Mouse (Mus musculus): ENCODE results near the gene Gpr19. TPM values are rescaled to one million over a fixed set of nuclear protein-coding genes. Genes with fewer than 3 reads are reported as not detected.

Gene Gpr19
- polyA plus RNA-seq, 1 experiment from 2014 or later, result 10.8 TPM

GRCm38 (mm10) chr6:134887008-134887407, 11.4 kb downstream of the Gpr19 start:
- Histone ChIP-seq H3K4me2 (0 out of 2 replicates have a peak overlapping the region, but pooled peaks have one; percentile 7), H3K27ac (ENCODE audit: low read depth) (no peak overlapping the region), H3K4me3 (ENCODE audit: low read depth, low read length) (no peak overlapping the region), H3K27me3 (ENCODE audit: insufficient read depth, low read length) (no peaks in the 10 kb centered on the region), H3K9me3 (ENCODE audit: low read depth, low read length) (no peaks in the 10 kb centered on the region), H3K36me3 (ENCODE audit: insufficient read depth) (no peaks in the 10 kb centered on the region), H3K4me1 (ENCODE audit: insufficient read depth) (no peaks in the 10 kb centered on the region), H3K9ac (no peak overlapping the region)
- ATAC-seq (ENCODE audit: insufficient read depth) (no peak), DNase-seq (no peak)
- no peak for TF ChIP-seq CTCF (IDR thresholded peaks at IDR 0.05; ENCODE audit: low read depth)
- WGBS, result 45% methylated on average over 5 of the region's 5 CpGs

GRCm38 (mm10) chr6:134886475-134886874, 11.9 kb downstream of the Gpr19 start:
- Histone ChIP-seq H3K27me3 (ENCODE audit: insufficient read depth, low read length) (no peaks in the 10 kb centered on the region), H3K4me2 (no peak overlapping the region), H3K4me1 (ENCODE audit: insufficient read depth) (no peaks in the 10 kb centered on the region), H3K27ac (ENCODE audit: low read depth) (no peak overlapping the region), H3K36me3 (ENCODE audit: insufficient read depth) (no peaks in the 10 kb centered on the region), H3K4me3 (ENCODE audit: low read depth, low read length) (no peak overlapping the region), H3K9ac (no peak overlapping the region), H3K9me3 (ENCODE audit: low read depth, low read length) (no peaks in the 10 kb centered on the region)
- ATAC-seq (ENCODE audit: insufficient read depth) (no peak), DNase-seq (no peak)
- no peak for TF ChIP-seq CTCF (IDR thresholded peaks at IDR 0.05; ENCODE audit: low read depth)
- WGBS, result 82% methylated on average over 8 of the region's 8 CpGs

DNA sequence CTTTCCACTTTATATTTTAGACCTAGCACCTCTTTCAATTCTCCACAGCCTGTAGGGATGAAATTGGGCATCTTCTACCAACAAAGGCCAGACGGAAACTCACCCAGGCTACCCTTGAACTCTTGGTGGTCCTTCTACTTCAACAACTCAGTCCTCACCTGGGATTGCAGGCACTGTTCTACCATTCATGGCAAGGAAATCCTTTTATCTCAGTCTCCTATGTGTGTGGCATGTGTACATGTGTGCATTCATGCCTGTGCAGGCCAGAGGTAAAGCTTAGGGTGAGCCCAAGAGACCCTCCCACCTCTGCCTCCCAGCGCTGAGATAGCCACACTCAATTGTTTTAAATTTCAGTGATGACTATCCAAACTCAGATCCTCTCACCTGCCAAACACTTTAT, 12.9 kb downstream of the Gpr19 start:
- Histone ChIP-seq H3K4me2 (no peak overlapping the region), H3K4me3 (ENCODE audit: low read depth, low read length) (no peak overlapping the region), H3K27ac (ENCODE audit: low read depth) (no peak overlapping the region), H3K9me3 (ENCODE audit: low read depth, low read length) (no peaks in the 10 kb centered on the region), H3K27me3 (ENCODE audit: insufficient read depth, low read length) (no peaks in the 10 kb centered on the region), H3K9ac (no peak overlapping the region), H3K4me1 (ENCODE audit: insufficient read depth) (no peaks in the 10 kb centered on the region), H3K36me3 (ENCODE audit: insufficient read depth) (no peaks in the 10 kb centered on the region)
- DNase-seq (no peak), ATAC-seq (ENCODE audit: insufficient read depth) (no peak)
- TF ChIP-seq CTCF (IDR thresholded peaks at IDR 0.05; ENCODE audit: low read depth), result no peak
- 95% methylated on average over 2 of the region's 2 CpGs for WGBS

DNA sequence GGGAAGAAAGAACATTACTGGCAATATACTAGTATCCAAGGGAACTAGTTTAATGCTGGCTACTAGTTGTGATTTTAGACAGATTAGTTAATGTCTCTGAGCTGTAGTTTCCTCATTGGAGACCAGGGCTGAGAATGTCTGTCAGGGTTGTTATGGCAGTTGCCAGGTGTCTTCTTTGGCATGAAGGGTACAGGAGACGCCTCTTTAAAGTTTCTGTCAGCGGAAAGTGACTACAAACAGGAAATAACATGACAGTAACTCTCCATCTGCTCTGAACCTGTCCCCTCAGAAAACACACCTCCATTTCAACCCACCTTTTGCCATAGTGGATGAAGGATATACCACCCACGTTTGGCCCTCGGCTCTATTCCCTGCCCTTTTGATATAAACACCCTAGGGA, 14.7 kb downstream of the Gpr19 start:
- H3K36me3 ChIP-seq (ENCODE audit: insufficient read depth), result no peaks in the 10 kb centered on the region
- no peak for TF ChIP-seq CTCF (IDR thresholded peaks at IDR 0.05; ENCODE audit: low read depth)
- H3K4me3 ChIP-seq (ENCODE audit: low read depth, low read length), result no peak overlapping the region
- H3K27ac ChIP-seq (ENCODE audit: low read depth), result no peak overlapping the region
- H3K9ac ChIP-seq, result no peak overlapping the region
- ATAC-seq (ENCODE audit: insufficient read depth) (no peak), DNase-seq (no peak)
- 77% methylated on average over 4 of the region's 4 CpGs for WGBS
- H3K9me3 ChIP-seq (ENCODE audit: low read depth, low read length), result no peaks in the 10 kb centered on the region
- no peaks in the 10 kb centered on the region for H3K4me1 ChIP-seq (ENCODE audit: insufficient read depth)
- no peaks in the 10 kb centered on the region for H3K27me3 ChIP-seq (ENCODE audit: insufficient read depth, low read length)
- H3K4me2 ChIP-seq, result no peak overlapping the region

- H3K36me3 ChIP-seq (ENCODE audit: insufficient read depth), result 0 out of 2 replicates have a peak, but pooled peaks cover 4% of the 10 kb centered on the region
- H3K9me3 ChIP-seq (ENCODE audit: low read depth, low read length), result no peaks in the 10 kb centered on the region
- H3K27me3 ChIP-seq (ENCODE audit: insufficient read depth, low read length), result no peaks in the 10 kb centered on the region
- no peaks in the 10 kb centered on the region for H3K4me1 ChIP-seq (ENCODE audit: insufficient read depth)
- H3K9ac ChIP-seq, result no peak overlapping the region
- ATAC-seq (ENCODE audit: insufficient read depth) (no peak), DNase-seq (peak; percentile 40)
- no peak overlapping the region for H3K27ac ChIP-seq (ENCODE audit: low read depth)
- no peak overlapping the region for H3K4me2 ChIP-seq
- TF ChIP-seq CTCF (IDR thresholded peaks at IDR 0.05; ENCODE audit: low read depth), result no peak
- no peak overlapping the region for H3K4me3 ChIP-seq (ENCODE audit: low read depth, low read length)
- WGBS, result 61% methylated on average over 2 of the region's 2 CpGs
Measured at GRCm38 (mm10) chr6:134880046-134880445, 18.3 kb downstream of the Gpr19 start.

GRCm38 (mm10) chr6:134879556-134879955, 18.8 kb downstream of the Gpr19 start:
- no peak for TF ChIP-seq CTCF (IDR thresholded peaks at IDR 0.05; ENCODE audit: low read depth)
- ATAC-seq (ENCODE audit: insufficient read depth), result no peak
- 77% methylated on average over 5 of the region's 5 CpGs for WGBS

GRCm38 (mm10) chr6:134877892-134878291, 20.5 kb downstream of the Gpr19 start:
- Histone ChIP-seq H3K9me3 (ENCODE audit: low read depth, low read length) (no peaks in the 10 kb centered on the region), H3K9ac (no peak overlapping the region), H3K36me3 (ENCODE audit: insufficient read depth) (0 out of 2 replicates have a peak, but pooled peaks cover 4% of the 10 kb centered on the region), H3K4me1 (ENCODE audit: insufficient read depth) (no peaks in the 10 kb centered on the region), H3K27ac (ENCODE audit: low read depth) (no peak overlapping the region), H3K4me3 (ENCODE audit: low read depth, low read length) (no peak overlapping the region), H3K4me2 (no peak overlapping the region), H3K27me3 (ENCODE audit: insufficient read depth, low read length) (no peaks in the 10 kb centered on the region)
- no peak for ATAC-seq (ENCODE audit: insufficient read depth)
- no peak for DNase-seq
- WGBS, result 65% methylated on average over 1 of the region's 1 CpGs
- TF ChIP-seq CTCF (IDR thresholded peaks at IDR 0.05; ENCODE audit: low read depth), result no peak

More at GRCm38 (mm10) chr6:134879556-134879955, 18.8 kb downstream of the Gpr19 start:
- Histone ChIP-seq H3K4me3 (ENCODE audit: low read depth, low read length) (no peak overlapping the region), H3K27ac (ENCODE audit: low read depth) (no peak overlapping the region), H3K4me2 (no peak overlapping the region), H3K9me3 (ENCODE audit: low read depth, low read length) (no peaks in the 10 kb centered on the region), H3K9ac (no peak overlapping the region), H3K4me1 (ENCODE audit: insufficient read depth) (no peaks in the 10 kb centered on the region), H3K36me3 (ENCODE audit: insufficient read depth) (0 out of 2 replicates have a peak, but pooled peaks cover 4% of the 10 kb centered on the region), H3K27me3 (ENCODE audit: insufficient read depth, low read length) (no peaks in the 10 kb centered on the region)
- DNase-seq, result no peak

DNA sequence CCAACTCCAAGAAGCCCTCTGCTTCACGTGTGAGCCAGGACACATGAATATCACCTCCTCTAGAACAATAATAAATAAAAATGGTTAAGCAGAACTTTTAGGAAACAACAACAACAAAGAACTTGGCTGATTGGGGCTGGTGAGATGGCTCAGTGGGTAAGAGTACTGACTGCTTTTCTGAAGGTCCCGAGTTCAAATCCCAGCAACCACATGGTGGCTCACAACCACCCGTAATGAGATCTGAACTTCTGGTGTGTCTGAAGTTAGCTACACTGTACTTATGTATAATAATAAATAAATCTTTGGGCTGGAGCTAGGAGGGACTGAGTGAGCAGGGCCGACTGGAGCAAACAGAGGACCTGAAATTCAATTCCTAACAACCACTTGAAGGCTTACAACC, 21.1 kb downstream of the Gpr19 start:
- Histone ChIP-seq H3K4me2 (no peak overlapping the region), H3K4me3 (ENCODE audit: low read depth, low read length) (no peak overlapping the region), H3K9ac (no peak overlapping the region), H3K27me3 (ENCODE audit: insufficient read depth, low read length) (no peaks in the 10 kb centered on the region), H3K36me3 (ENCODE audit: insufficient read depth) (0 out of 2 replicates have a peak, but pooled peaks cover 4% of the 10 kb centered on the region), H3K9me3 (ENCODE audit: low read depth, low read length) (no peaks in the 10 kb centered on the region), H3K27ac (ENCODE audit: low read depth) (no peak overlapping the region), H3K4me1 (ENCODE audit: insufficient read depth) (no peaks in the 10 kb centered on the region)
- DNase-seq (no peak), ATAC-seq (ENCODE audit: insufficient read depth) (no peak)
- TF ChIP-seq CTCF (IDR thresholded peaks at IDR 0.05; ENCODE audit: low read depth), result no peak
- WGBS, result 82% methylated on average over 4 of the region's 4 CpGs
